ENCODE assay signal across 13 mouse cellular contexts in genomic region chr11:76593620-76594326, GRCm38 (mm10). TPM values are rescaled to one million over a fixed set of nuclear protein-coding genes. Genes with fewer than 3 reads are reported as not detected.
DNase-seq lines count a peak whose midpoint lies in the region; ATAC-seq and TF ChIP-seq lines count a peak whose summit lies in the region.
"Had no signal": no experiment of that assay in that cellular context is flagged by ENCODE, and none has a peak within 500 bp of the region (broad histone marks: within the 10 kb centered on the region; RNA-seq: fewer than 3 reads in every experiment).

No protein-coding gene starts in this region.

- DNase-seq in kidney, adult 18-20 months, result no peak
- peak; percentile 12 for DNase-seq in spleen, adult 12 weeks (ENCODE audit: low spot score)
- DNase-seq in cerebellum, adult 8-10 months, result no peak
- no peak for DNase-seq in layer of hippocampus, adult 9-10 months (ENCODE audit: low spot score)
- DNase-seq: cerebellum, adult 11-12 months; heart, adult 2 months; lung, postnatal 36 days had no signal

- no peak overlapping the region for H3K9ac ChIP-seq in kidney, embryonic 16.5 days (replicated peaks; ENCODE audit: low read length)
- no peak overlapping the region for H3K9ac ChIP-seq in liver, embryonic 12.5 days
- no peak overlapping the region for H3K9ac ChIP-seq in neural tube, embryonic 15.5 days (replicated peaks)
- H3K9ac ChIP-seq: limb, embryonic 12.5 days had no signal

- no peak overlapping the region for H3K4me2 ChIP-seq in kidney, embryonic 16.5 days (replicated peaks; ENCODE audit: low read depth, low read length)
- H3K4me2 ChIP-seq in liver, embryonic 12.5 days, result peak overlapping the region; percentile 24
- no peak overlapping the region for H3K4me2 ChIP-seq in neural tube, embryonic 15.5 days
- H3K4me2 ChIP-seq: limb, embryonic 12.5 days had no signal

- H3K27ac ChIP-seq in kidney, embryonic 16.5 days (ENCODE audit: low read length), result peak overlapping the region; percentile 91
- peak overlapping the region; percentile 9 for H3K27ac ChIP-seq in bone marrow macrophage, adult 2 months (ENCODE audit: insufficient read depth, low read depth, low read length)
- peak overlapping the region; percentile 43 for H3K27ac ChIP-seq in liver, embryonic 12.5 days
- H3K27ac ChIP-seq in neural tube, embryonic 15.5 days (replicated peaks), result no peak overlapping the region
- H3K27ac ChIP-seq: heart, adult 2 months; limb, embryonic 12.5 days had no signal

- H3K27me3 ChIP-seq in kidney, embryonic 16.5 days (ENCODE audit: insufficient read depth, low read length), result no peaks in the 10 kb centered on the region
- no peaks in the 10 kb centered on the region for H3K27me3 ChIP-seq in liver, embryonic 12.5 days (replicated peaks)
- H3K27me3 ChIP-seq in neural tube, embryonic 15.5 days (replicated peaks), result no peaks in the 10 kb centered on the region
- H3K27me3 ChIP-seq: limb, embryonic 12.5 days had no signal

- H3K4me1 ChIP-seq in kidney, embryonic 16.5 days (ENCODE audit: insufficient read depth, low read length), result peaks cover 41% of the 10 kb centered on the region
- H3K4me1 ChIP-seq in bone marrow macrophage, adult 2 months (ENCODE audit: control insufficient read depth, insufficient read depth, low read length), result peaks cover 62% of the 10 kb centered on the region
- H3K4me1 ChIP-seq in liver, embryonic 12.5 days, result peaks cover 30% of the 10 kb centered on the region
- H3K4me1 ChIP-seq in neural tube, embryonic 15.5 days, result peaks cover 6% of the 10 kb centered on the region

- no peak overlapping the region for H3K4me3 ChIP-seq in kidney, embryonic 16.5 days (ENCODE audit: low read length)
- no peak overlapping the region for H3K4me3 ChIP-seq in bone marrow macrophage, adult 2 months (ENCODE audit: insufficient read depth, low read length)
- H3K4me3 ChIP-seq in liver, embryonic 12.5 days, result no peak overlapping the region
- H3K4me3 ChIP-seq in neural tube, embryonic 15.5 days (replicated peaks), result no peak overlapping the region
- H3K4me3 ChIP-seq: heart, adult 2 months; limb, embryonic 12.5 days had no signal

- no peaks in the 10 kb centered on the region for H3K36me3 ChIP-seq in kidney, embryonic 16.5 days (ENCODE audit: insufficient read depth, low read length)
- H3K36me3 ChIP-seq in liver, embryonic 12.5 days, result no peaks in the 10 kb centered on the region
- no peaks in the 10 kb centered on the region for H3K36me3 ChIP-seq in neural tube, embryonic 15.5 days
- H3K36me3 ChIP-seq: G1E; limb, embryonic 12.5 days had no signal

- no peaks in the 10 kb centered on the region for H3K9me3 ChIP-seq in kidney, embryonic 16.5 days (ENCODE audit: low read length)
- H3K9me3 ChIP-seq in liver, embryonic 12.5 days (replicated peaks), result no peaks in the 10 kb centered on the region
- no peaks in the 10 kb centered on the region for H3K9me3 ChIP-seq in neural tube, embryonic 15.5 days (replicated peaks)
- H3K9me3 ChIP-seq: G1E; limb, embryonic 12.5 days had no signal

- no peak for TF ChIP-seq CTCF in bone marrow macrophage, adult 2 months (IDR thresholded peaks at IDR 0.05; ENCODE audit: low read depth, low read length)

- peak; percentile 89 for ATAC-seq in kidney, embryonic 16.5 days (ENCODE audit: low FRiP score, low TSS enrichment)
- peak; percentile 84 for ATAC-seq in liver, embryonic 12.5 days
- ATAC-seq in neural tube, embryonic 15.5 days (ENCODE audit: low FRiP score), result no peak

- 30% methylated on average over 4 of the region's 4 CpGs for WGBS in kidney, embryonic 16.5 days
- WGBS in liver, embryonic 12.5 days (ENCODE audit: insufficient replicate concordance), result 17% methylated on average over 4 of the region's 4 CpGs
- 52% methylated on average over 4 of the region's 4 CpGs for WGBS in neural tube, embryonic 15.5 days

- TF ChIP-seq POLR2A in bone marrow macrophage, adult 2 months (IDR thresholded peaks at IDR 0.05; ENCODE audit: borderline replicate concordance, low read depth, low read length), result no peak

RNA-seq across cellular contexts. Expression of gene Abr, which starts 28.3 kb away (rescaled TPM):
- polyA plus RNA-seq in kidney, embryonic 16.5 days (2015; fragmentation: Nextera tagmentation; extraction: Ambion mirVana), result 40.4 and 41.0 TPM in 2 replicates
- 145 and 158 TPM in 2 replicates for polyA plus RNA-seq in bone marrow macrophage, adult 2 months (2012; ENCODE audit: insufficient read depth, insufficient read length, missing spikeins)
- 5.8 and 7.4 TPM in 2 replicates for polyA plus RNA-seq in liver, embryonic 12.5 days (2016; fragmentation: Nextera tagmentation; extraction: Ambion mirVana)
- 73.5 and 88.3 TPM in 2 replicates for polyA plus RNA-seq in neural tube, embryonic 15.5 days (2015; fragmentation: Nextera tagmentation; extraction: Ambion mirVana)
- polyA plus RNA-seq: G1E had no signal
